Mouse (Mus musculus): ENCODE measurements around the gene Ly6g6f. TPM values are rescaled to one million over a fixed set of nuclear protein-coding genes. Genes with fewer than 3 reads are reported as not detected.

Ly6g6f gene
- total and polyA plus RNA-seq, 3 experiments: 0.88 to 3.0 TPM; not detected in 1

DNA sequence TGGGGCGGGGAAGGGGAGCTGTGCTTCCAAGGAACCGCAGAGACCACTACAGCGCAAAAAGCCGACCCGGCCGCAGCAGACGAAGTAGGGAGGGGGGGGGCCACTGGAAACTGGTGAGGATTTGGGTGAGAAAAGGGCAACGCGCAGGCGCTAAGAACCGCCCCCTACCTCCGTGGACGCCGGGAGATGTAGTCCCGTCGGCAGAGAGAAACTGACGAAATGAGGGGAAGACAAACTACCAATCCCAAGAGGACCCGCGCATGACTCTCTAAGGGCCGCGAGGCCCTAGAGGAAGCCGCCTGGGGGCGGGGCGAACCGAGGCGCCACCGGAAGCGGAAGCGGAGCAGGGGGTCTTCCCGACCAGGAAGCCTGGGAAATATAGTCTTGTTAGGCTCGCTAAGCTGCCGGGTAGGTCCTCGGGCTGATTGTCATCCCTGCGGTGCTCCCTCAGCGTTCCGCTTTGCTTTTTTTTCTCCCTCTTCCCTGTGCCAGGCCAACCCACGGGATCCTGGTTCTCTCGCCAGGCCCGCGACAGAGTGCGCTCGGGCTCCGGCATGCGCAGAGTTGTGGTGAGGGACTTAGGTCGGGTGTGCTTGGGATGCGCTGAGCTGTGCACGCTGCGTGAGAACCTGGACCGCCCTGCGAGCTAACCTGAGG is 35.9 kb upstream of the Ly6g6f start, which contains the start of gene Gpank1 (continued):
- TF ChIP-seq MAZ (IDR thresholded peaks at IDR 0.05; ENCODE audit: low read depth, low read length): peak; percentile 94

DNA sequence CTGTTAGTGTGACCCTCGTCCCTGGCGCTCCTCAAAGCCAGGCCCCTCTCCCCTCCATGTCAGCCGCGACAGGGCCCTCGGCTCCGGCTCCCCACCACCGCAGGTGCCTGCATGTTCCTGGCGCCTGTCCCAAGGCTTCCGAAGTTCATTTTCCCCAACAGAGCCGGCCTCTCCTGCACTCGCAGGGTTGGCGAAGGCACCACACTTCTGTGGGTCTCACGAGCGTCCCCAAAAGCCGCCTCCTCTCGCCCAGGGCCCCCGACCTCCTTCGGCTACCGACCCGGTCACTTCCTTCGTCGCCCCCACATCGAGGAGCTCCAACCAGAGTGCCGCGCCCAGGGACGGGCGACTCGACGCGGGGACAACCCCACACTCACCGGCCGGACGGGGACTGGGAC is 35.3 kb upstream of the Ly6g6f start:
- Histone ChIP-seq H3K79me2 (ENCODE audit: control insufficient read depth, insufficient read depth, low read length, poor library complexity) (peaks cover 29% of the 10 kb centered on the region), H3K9me3 (replicated peaks; ENCODE audit: insufficient read depth, low read length) (no peaks in the 10 kb centered on the region), H3K27ac (ENCODE audit: control insufficient read depth, low read depth, low read length) (peak overlapping the region; percentile 55), H3K27me3 (ENCODE audit: control insufficient read depth in 1 of 2, insufficient read depth in 2 of 2, low read length in 2 of 2) (no peaks in the 10 kb centered on the region), H3K4me1 (ENCODE audit: control insufficient read depth in 1 of 2, insufficient read depth in 2 of 2, low read length in 2 of 2) (peaks cover 6 to 8% of the 10 kb centered on the region in 2 experiments), H3K9ac (ENCODE audit: control insufficient read depth, low read depth, low read length, poor library complexity, severe bottlenecking) (peak overlapping the region; percentile 95), H3K36me3 (ENCODE audit: control insufficient read depth in 1 of 2, insufficient read depth in 2 of 2, low read length in 2 of 2) (peaks cover 3 to 24% of the 10 kb centered on the region in 2 experiments; a peak in 3 of 4 replicates), H3K4me3 (ENCODE audit: control insufficient read depth in 1 of 2, insufficient read depth in 1 of 2, low read depth in 2 of 2, low read length in 2 of 2) (peak overlapping the region; percentile 74 to 93)
- TF ChIP-seq POLR2A (IDR thresholded peaks at IDR 0.05; ENCODE audit: control insufficient read depth in 1 of 2, insufficient read depth in 1 of 2, low read depth in 1 of 2, low read length in 2 of 2, poor library complexity in 1 of 2): peak in 1 of 2 experiments; percentile 55; a peak in 1 of 4 replicates
- TF ChIP-seq UBTF (IDR thresholded peaks at IDR 0.05; ENCODE audit: borderline replicate concordance, insufficient read depth, low read depth, low read length): no peak
- TF ChIP-seq MXI1 (IDR thresholded peaks at IDR 0.05; ENCODE audit: low read depth, low read length): no peak
- TF ChIP-seq GABPA (IDR thresholded peaks at IDR 0.05; ENCODE audit: low read depth, low read length): no peak
- no peak for TF ChIP-seq CTCF (IDR thresholded peaks at IDR 0.05 in 2 of 3, conservative IDR thresholded peaks at IDR 0.05 in 1 of 3; ENCODE audit: control insufficient read depth in 1 of 3, insufficient read depth in 1 of 3, low read depth in 2 of 3, low read length in 3 of 3, poor library complexity in 1 of 3, severe bottlenecking in 1 of 3)
- TF ChIP-seq TCF12 (IDR thresholded peaks at IDR 0.05; ENCODE audit: low read depth, low read length): no peak
- TF ChIP-seq POLR2AphosphoS2 (IDR thresholded peaks at IDR 0.05; ENCODE audit: low read length): 0 out of 2 replicates have a peak, but pooled peaks have one; percentile 0
- DNase-seq (ENCODE audit: low read depth, low spot score): no peak

DNA sequence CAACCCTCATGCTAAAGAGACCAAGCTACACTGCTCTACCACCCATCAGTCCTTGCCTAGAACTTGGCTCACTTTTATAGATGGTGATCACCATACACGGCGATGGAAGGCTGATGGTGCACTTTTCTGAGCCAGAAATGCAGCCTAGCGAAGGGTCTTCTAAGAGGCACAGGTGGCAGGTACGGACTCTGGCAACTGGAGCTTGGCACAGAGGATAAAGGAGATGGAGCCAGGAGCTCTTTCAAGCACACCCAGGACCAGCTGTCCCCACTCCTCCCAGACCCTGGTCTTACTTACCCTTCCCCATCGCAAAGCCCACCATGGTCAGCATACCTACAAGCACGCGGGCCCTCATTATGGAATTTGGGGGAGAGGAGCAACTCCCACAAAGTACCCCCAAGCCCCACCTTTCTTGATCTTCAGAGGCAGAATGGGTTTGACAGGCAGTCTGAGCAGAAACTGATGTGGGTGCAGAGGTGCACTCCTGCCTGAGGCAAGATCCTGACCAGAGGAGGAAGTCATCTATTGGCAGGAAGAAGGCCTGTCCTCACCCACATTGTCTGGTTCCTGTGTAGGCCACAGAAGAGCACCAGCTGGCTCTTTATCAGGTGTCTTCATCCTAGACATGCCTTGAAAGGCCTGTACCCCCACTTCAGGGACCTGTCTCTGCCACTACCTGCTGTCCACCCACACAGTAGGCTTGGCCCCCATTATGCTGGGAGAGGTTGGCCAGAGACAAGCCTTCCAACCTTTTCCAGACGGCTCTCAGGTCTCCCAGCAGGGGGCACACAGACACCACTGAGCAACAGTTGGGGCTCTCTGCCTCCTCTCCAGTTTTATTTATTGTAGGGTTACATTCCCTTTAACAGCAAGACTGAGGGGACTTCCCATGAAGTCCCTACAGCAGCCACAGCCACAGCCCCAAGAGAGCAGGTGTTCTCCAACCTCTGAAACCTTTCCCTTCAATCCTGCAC is 29.9 kb upstream of the Ly6g6f start, which contains the start of gene Ly6g5b:
Gene Ly6g5b, minus strand, starts transcription at position 383 of the 974 bp plus-strand sequence.
- no peak within 1 kb of the TSS for H3K4me3 ChIP-seq (ENCODE audit: control insufficient read depth in 1 of 2, insufficient read depth in 1 of 2, low read depth in 2 of 2, low read length in 2 of 2)
- H3K27me3 ChIP-seq (ENCODE audit: control insufficient read depth in 1 of 2, insufficient read depth in 2 of 2, low read length in 2 of 2): no peaks in the 10 kb centered on the region
- peak; percentile 63 for DNase-seq (ENCODE audit: low read depth, low spot score)
- H3K27ac ChIP-seq (ENCODE audit: control insufficient read depth, low read depth, low read length): peak within 1 kb of the TSS; percentile 7; the same call in 1 of the 2 replicates
- H3K9me3 ChIP-seq (replicated peaks; ENCODE audit: insufficient read depth, low read length): no peaks in the 10 kb centered on the region
- H3K79me2 ChIP-seq (ENCODE audit: control insufficient read depth, insufficient read depth, low read length, poor library complexity): peaks cover 9% of the 10 kb centered on the region
- H3K36me3 ChIP-seq (ENCODE audit: control insufficient read depth in 1 of 2, insufficient read depth in 2 of 2, low read length in 2 of 2): peaks cover 3 to 16% of the 10 kb centered on the region in 2 experiments; a peak in 3 of 4 replicates
- peaks cover 0 to 9% of the 10 kb centered on the region in 2 experiments; a peak in 2 of 4 replicates for H3K4me1 ChIP-seq (ENCODE audit: control insufficient read depth in 1 of 2, insufficient read depth in 2 of 2, low read length in 2 of 2)
- H3K9ac ChIP-seq (ENCODE audit: control insufficient read depth, low read depth, low read length, poor library complexity, severe bottlenecking): no peak within 1 kb of the TSS
- no peak for TF ChIP-seq ZKSCAN1 (IDR thresholded peaks at IDR 0.05; ENCODE audit: low read depth, low read length)
- TF ChIP-seq MEF2A (IDR thresholded peaks at IDR 0.05; ENCODE audit: extremely low read depth, insufficient replicate concordance, low read depth, low read length, poor library complexity, severe bottlenecking): no peak
- no peak for TF ChIP-seq CHD2 (IDR thresholded peaks at IDR 0.05; ENCODE audit: low read length)
- peak; percentile 47 to 66 (median 54) for TF ChIP-seq CTCF (IDR thresholded peaks at IDR 0.05 in 2 of 3, conservative IDR thresholded peaks at IDR 0.05 in 1 of 3; ENCODE audit: control insufficient read depth in 1 of 3, insufficient read depth in 1 of 3, low read depth in 2 of 3, low read length in 3 of 3, poor library complexity in 1 of 3, severe bottlenecking in 1 of 3)
- peak in 1 of 2 experiments; percentile 23; a peak in 1 of 4 replicates for TF ChIP-seq EP300 (IDR thresholded peaks at IDR 0.05; ENCODE audit: low read depth in 1 of 2, low read length in 2 of 2)
- TF ChIP-seq JUND (IDR thresholded peaks at IDR 0.05; ENCODE audit: low read depth, low read length): no peak
- no peak for TF ChIP-seq MYC (IDR thresholded peaks at IDR 0.05; ENCODE audit: low read depth, low read length)
- TF ChIP-seq TCF12 (IDR thresholded peaks at IDR 0.05; ENCODE audit: low read depth, low read length): no peak
- no peak for TF ChIP-seq CHD1 (IDR thresholded peaks at IDR 0.05; ENCODE audit: low read depth, low read length)
- TF ChIP-seq ETS1 (IDR thresholded peaks at IDR 0.05; ENCODE audit: low read depth, low read length): peak; percentile 78
- TF ChIP-seq RAD21 (IDR thresholded peaks at IDR 0.05; ENCODE audit: low read depth, low read length): peak; percentile 32
- no peak for TF ChIP-seq USF2 (IDR thresholded peaks at IDR 0.05; ENCODE audit: borderline replicate concordance in 1 of 2, insufficient read depth in 1 of 2, low read depth in 1 of 2, low read length in 2 of 2)
- no peak for TF ChIP-seq UBTF (IDR thresholded peaks at IDR 0.05; ENCODE audit: borderline replicate concordance, insufficient read depth, low read depth, low read length)
- TF ChIP-seq ZC3H11A (IDR thresholded peaks at IDR 0.05; ENCODE audit: low read depth, low read length): no peak
- TF ChIP-seq BHLHE40 (IDR thresholded peaks at IDR 0.05; ENCODE audit: borderline replicate concordance, low read depth, low read length): no peak
- no peak for TF ChIP-seq MYB (IDR thresholded peaks at IDR 0.05; ENCODE audit: low read depth, low read length)
- TF ChIP-seq POLR2AphosphoS5 (IDR thresholded peaks at IDR 0.05; ENCODE audit: borderline replicate concordance, low read depth, low read length): no peak
- no peak for TF ChIP-seq MAFK (IDR thresholded peaks at IDR 0.05; ENCODE audit: borderline replicate concordance, low read depth, low read length)
